In the genomic region with DNA sequence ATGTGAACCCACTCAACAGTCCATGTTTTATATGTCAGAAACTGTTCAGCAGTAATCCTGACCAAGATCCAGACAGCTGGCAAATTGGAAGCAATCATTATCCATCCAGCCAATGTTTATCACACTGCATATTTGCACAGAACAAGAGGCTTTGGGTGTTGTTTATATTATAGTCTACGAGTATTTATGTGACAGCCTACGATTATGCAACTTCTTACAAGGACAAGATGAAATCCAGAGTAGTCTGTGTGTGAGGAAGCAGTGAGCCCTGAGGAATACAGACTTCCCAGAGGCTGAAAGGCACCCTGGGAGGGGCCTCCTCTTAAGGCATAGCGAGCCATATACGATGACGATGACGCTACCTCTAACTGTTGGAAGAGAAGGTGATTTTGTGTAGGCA, we compare ENCODE assay signal across 19 mouse cellular contexts. TPM values are rescaled to one million over a fixed set of nuclear protein-coding genes. Genes with fewer than 3 reads are reported as not detected.
DNase-seq lines count a peak whose midpoint lies in the region; ATAC-seq and TF ChIP-seq lines count a peak whose summit lies in the region.
"Had no signal": no experiment of that assay in that cellular context is flagged by ENCODE, and none has a peak within 500 bp of the region (broad histone marks: within the 10 kb centered on the region; RNA-seq: fewer than 3 reads in every experiment).

No protein-coding gene starts in this region.

- H3K9ac ChIP-seq in midbrain, embryonic 15.5 days: no peak overlapping the region
- H3K9ac ChIP-seq: limb, embryonic 13.5 days had no signal

- H3K27me3 ChIP-seq in midbrain, embryonic 15.5 days (replicated peaks): no peaks in the 10 kb centered on the region
- H3K27me3 ChIP-seq: limb, embryonic 13.5 days had no signal

- no peaks in the 10 kb centered on the region for H3K9me3 ChIP-seq in midbrain, embryonic 15.5 days
- H3K9me3 ChIP-seq: embryonic facial prominence, embryonic 10.5 days; limb, embryonic 13.5 days had no signal

- no peak for DNase-seq in gastrocnemius, adult 2 months
- DNase-seq in gastrocnemius, postnatal 14 days: no peak
- DNase-seq in left cerebral cortex, postnatal 14 days (ENCODE audit: low spot score in 2 of 2): peak; percentile 16 to 41
- no peak for DNase-seq in left cerebral cortex, postnatal 36 days (ENCODE audit: low spot score in 2 of 2)
- peak; percentile 45 for DNase-seq in brain, embryonic 18.5 days (ENCODE audit: low read depth, low spot score)
- peak; percentile 67 for DNase-seq in lung, postnatal 36 days
- no peak for DNase-seq in thymus, postnatal 14 days
- DNase-seq: B cell, adult 2 months; cerebellum, adult 8-10 months; gastrocnemius, postnatal 36 days; kidney, adult 2 months; right cerebral cortex, adult 18-20 months; thymus, postnatal 4 days had no signal

- H3K4me3 ChIP-seq in gastrocnemius, adult 2 months: no peak overlapping the region
- no peak overlapping the region for H3K4me3 ChIP-seq in midbrain, embryonic 15.5 days
- H3K4me3 ChIP-seq: embryonic facial prominence, embryonic 10.5 days; limb, embryonic 13.5 days had no signal

- 0 out of 2 replicates have a peak overlapping the region, but pooled peaks have one; percentile 80 for H3K27ac ChIP-seq in gastrocnemius, adult 2 months
- no peak overlapping the region for H3K27ac ChIP-seq in midbrain, embryonic 15.5 days
- H3K27ac ChIP-seq: limb, embryonic 13.5 days had no signal

- WGBS in midbrain, embryonic 15.5 days: 92% methylated on average over 6 of the region's 6 CpGs

- no peak overlapping the region for H3K4me2 ChIP-seq in midbrain, embryonic 15.5 days
- H3K4me2 ChIP-seq: limb, embryonic 13.5 days had no signal

- no peaks in the 10 kb centered on the region for H3K36me3 ChIP-seq in midbrain, embryonic 15.5 days (replicated peaks)
- H3K36me3 ChIP-seq: embryonic facial prominence, embryonic 10.5 days; limb, embryonic 13.5 days had no signal

- H3K4me1 ChIP-seq in midbrain, embryonic 15.5 days: no peaks in the 10 kb centered on the region

- intact Hi-C loops in gastrocnemius, adult 2 months (cut with DNase I): loop anchor here (5.0 kb wide), 1 partner anchor 107 kb away; no protein-coding TSS in a partner anchor
- intact Hi-C loops in gastrocnemius, postnatal 14 days (cut with DNase I; ENCODE audit: low total_unique reads): no loop called here
- intact Hi-C loops in left cerebral cortex, postnatal 14 days (cut with DNase I): no loop called here
- intact Hi-C loops in left cerebral cortex, postnatal 36 days (cut with DNase I): no loop called here

- TF ChIP-seq CTCF in gastrocnemius, adult 2 months (IDR thresholded peaks at IDR 0.05): no peak

- ATAC-seq in midbrain, embryonic 15.5 days (replicated peaks): no peak

RNA-seq across cellular contexts. Expression of a gene that starts 36.0 kb away (rescaled TPM):
- not detected for total RNA-seq in gastrocnemius, adult 2 months (2021)
- not detected for total RNA-seq in gastrocnemius, postnatal 14 days (2021)
- total RNA-seq in left cerebral cortex, postnatal 14 days (2021): not detected
- not detected for total RNA-seq in left cerebral cortex, postnatal 36 days (2021)
- polyA plus RNA-seq in midbrain, embryonic 15.5 days (2015; fragmentation: Nextera tagmentation; extraction: Ambion mirVana): not detected in 2 replicates
- total RNA-seq: ES-E14; gastrocnemius, postnatal 36 days; layer of hippocampus, postnatal 36 days; neutrophil, adult 5-6 weeks had no signal
- polyA plus RNA-seq: embryonic facial prominence, embryonic 10.5 days; kidney, adult 2 months had no signal

Comparison
In these comparisons a context has a peak if more than half of its experiments do, and no peak if none do; other contexts are left out.
1. DNase-seq: peak in left cerebral cortex, postnatal 14 days (2 of 2), brain, embryonic 18.5 days (single experiment) and lung, postnatal 36 days (single experiment); none in gastrocnemius, adult 2 months (single experiment), gastrocnemius, postnatal 14 days (single experiment), left cerebral cortex, postnatal 36 days (0 of 2) and thymus, postnatal 14 days (single experiment).